Mouse (Mus musculus) lung, postnatal 10 days (tissue): ENCODE measurements around the gene Hs3st6.

Source experiments
- DNase-seq: peaks from one replicate; pipeline ENCODE4 v3.0.0; 2021

Hs3st6 gene

GRCm38 (mm10) chr17:24729067-24729466, 23.7 kb upstream of the Hs3st6 start:
- DNase-seq, result no peak

GRCm38 (mm10) chr17:24730787-24731186, 22.0 kb upstream of the Hs3st6 start:
- DNase-seq, result no peak

GRCm38 (mm10) chr17:24732233-24732935, 20.4 kb upstream of the Hs3st6 start:
- no peak for DNase-seq

GRCm38 (mm10) chr17:24733434-24734050, 19.2 kb upstream of the Hs3st6 start:
- DNase-seq, result no peak

GRCm38 (mm10) chr17:24734513-24734912, 18.3 kb upstream of the Hs3st6 start:
- no peak for DNase-seq

GRCm38 (mm10) chr17:24735446-24735845, 17.3 kb upstream of the Hs3st6 start:
- no peak for DNase-seq

- peak; percentile 100 for DNase-seq
Observed at GRCm38 (mm10) chr17:24736330-24737051, 16.3 kb upstream of the Hs3st6 start, which contains the start of gene Msrb1. TSS of gene Msrb1 (plus strand) at chr17:24736642.

GRCm38 (mm10) chr17:24737135-24737810, 15.5 kb upstream of the Hs3st6 start:
- DNase-seq, result no peak

- DNase-seq, result no peak
Observed at GRCm38 (mm10) chr17:24738238-24738637, 14.6 kb upstream of the Hs3st6 start.

GRCm38 (mm10) chr17:24739926-24740325, 12.9 kb upstream of the Hs3st6 start:
- DNase-seq, result no peak

- DNase-seq, result no peak
Observed at GRCm38 (mm10) chr17:24742307-24742706, 10.5 kb upstream of the Hs3st6 start.

GRCm38 (mm10) chr17:24743896-24744295, 8.9 kb upstream of the Hs3st6 start:
- DNase-seq, result no peak

GRCm38 (mm10) chr17:24744381-24744780, 8.4 kb upstream of the Hs3st6 start:
- DNase-seq, result no peak

- peak; percentile 91 for DNase-seq
Observed at GRCm38 (mm10) chr17:24745526-24746497, 7.0 kb upstream of the Hs3st6 start.

GRCm38 (mm10) chr17:24746986-24747385, 5.8 kb upstream of the Hs3st6 start:
- no peak for DNase-seq

GRCm38 (mm10) chr17:24751528-24751927, 1.3 kb upstream of the Hs3st6 start:
- no peak for DNase-seq

GRCm38 (mm10) chr17:24757394-24757793, 4.6 kb downstream of the Hs3st6 start:
- no peak for DNase-seq

- peak; percentile 51 for DNase-seq
Observed at GRCm38 (mm10) chr17:24761121-24761520, 8.3 kb downstream of the Hs3st6 start.

GRCm38 (mm10) chr17:24765016-24765905, 12.5 kb downstream of the Hs3st6 start:
- DNase-seq, result peak; percentile 54

GRCm38 (mm10) chr17:24766266-24766875, 13.6 kb downstream of the Hs3st6 start:
- DNase-seq, result no peak
